Mouse (Mus musculus) brain, embryonic 14.5 days (tissue): ENCODE measurements around the gene Lmbrd2.

Experiments used
- CTCF ChIP-seq: fragments of 200-500 bp; IDR thresholded peaks from 2 replicates; pipeline ENCODE4 v1.5.1; 2012; ENCODE audit warnings: inconsistent platforms, mild to moderate bottlenecking, moderate library complexity, borderline replicate concordance; ENCODE audit not compliant: insufficient read depth, insufficient read length; ENCODE audit errors: extremely low read depth
- POLR2A ChIP-seq: fragments of 200-500 bp; IDR thresholded peaks from 2 replicates; pipeline ENCODE4 v1.6.1; 2012; ENCODE audit warnings: mild to moderate bottlenecking, inconsistent platforms, borderline replicate concordance; ENCODE audit not compliant: poor library complexity, insufficient read depth, insufficient read length, severe bottlenecking; ENCODE audit errors: extremely low read depth

DNA sequence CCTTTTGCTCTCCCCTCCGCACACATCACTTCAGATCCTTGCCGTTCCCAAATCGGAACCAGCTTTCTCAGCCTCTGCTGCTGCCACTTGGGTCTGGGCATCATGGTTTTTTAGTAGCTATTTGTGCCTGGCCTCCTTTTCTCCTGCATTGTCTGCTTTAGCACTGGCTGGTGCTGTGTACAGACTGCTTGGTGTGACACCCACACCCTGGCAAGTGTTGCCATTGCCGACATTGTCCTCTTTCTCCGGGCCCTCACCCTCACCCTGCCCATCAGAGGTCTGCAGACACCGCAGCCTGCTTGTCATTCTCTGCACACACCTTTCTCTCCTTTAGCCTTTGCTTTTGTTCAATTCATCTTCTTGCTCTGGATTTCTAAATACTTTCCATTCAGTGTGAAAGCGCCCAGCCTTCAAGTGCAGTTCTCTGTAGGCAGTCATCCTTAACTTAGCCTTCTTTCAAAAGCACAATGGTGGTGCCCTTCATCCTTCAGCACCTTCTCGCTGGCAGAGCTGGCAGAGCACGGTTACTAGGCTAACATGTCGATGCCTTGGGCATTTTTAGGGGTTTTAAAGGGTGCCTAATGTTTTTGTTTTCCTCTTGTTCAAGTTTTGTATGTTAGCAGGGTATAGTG lies 39.8 kb upstream of the Lmbrd2 start:
- TF ChIP-seq POLR2A (no peak), CTCF (no peak)
